Mouse (Mus musculus) adrenal gland, adult 18-20 months (tissue): ENCODE results near the gene Lrp4. TPM values are rescaled to one million over a fixed set of nuclear protein-coding genes. Genes with fewer than 3 reads are reported as not detected.

Experiments used
- DNase-seq, 2 experiments: peaks; one replicate each; pipeline ENCODE4 v3.0.0; 2021 to 2022; ENCODE audit warnings: low spot score in 2 of 2
- total RNA-seq, 2 experiments: library from RNA; stranded (reverse); gene quantifications; 1 replicate in 1 of 2; 2 replicates in 1 of 2; pipeline ENCODE4 v1.2.3; 2021

Lrp4 gene
- total RNA-seq, 2 experiments from 2014 or later = 4.8 TPM

GRCm38 (mm10) chr2:91480805-91481514 lies 23.6 kb downstream of the Lrp4 start:
- peak in 1 of 2 experiments; percentile 38 for DNase-seq

GRCm38 (mm10) chr2:91484698-91485097 lies 27.4 kb downstream of the Lrp4 start:
- no peak for DNase-seq

GRCm38 (mm10) chr2:91485256-91485655 lies 27.9 kb downstream of the Lrp4 start:
- DNase-seq = no peak

- peak in 1 of 2 experiments; percentile 23 for DNase-seq
These were observed 30.0 kb downstream of the Lrp4 start for GRCm38 (mm10) chr2:91487295-91487694.

- no peak for DNase-seq
These were observed 34.8 kb downstream of the Lrp4 start for GRCm38 (mm10) chr2:91492071-91492635.

- no peak for DNase-seq
These were observed 36.7 kb downstream of the Lrp4 start for GRCm38 (mm10) chr2:91493981-91494380.

GRCm38 (mm10) chr2:91498093-91498719 lies 40.9 kb downstream of the Lrp4 start:
- DNase-seq = no peak

- no peak for DNase-seq
These were observed 50.8 kb downstream of the Lrp4 start for GRCm38 (mm10) chr2:91508076-91508475.

- no peak for DNase-seq
These were observed 59.9 kb downstream of the Lrp4 start for GRCm38 (mm10) chr2:91517186-91517585.

GRCm38 (mm10) chr2:91526294-91527146 lies 69.2 kb downstream of the Lrp4 start, which contains the start of gene Ckap5:
TSS of gene Ckap5 (plus strand) at chr2:91526762.
- DNase-seq = peak; percentile 84 to 85

- peak; percentile 11 to 30 for DNase-seq
These were observed 69.8 kb downstream of the Lrp4 start for GRCm38 (mm10) chr2:91527147-91527486.

- peak; percentile 79 to 82 for DNase-seq
These were observed 80.4 kb downstream of the Lrp4 start for GRCm38 (mm10) chr2:91537588-91538205.

Other genes with a start within 250 kb of the Lrp4 start
- 1 to 10 TPM; 8.2 to 8.4 TPM for gene Ddb2, start 220.5 kb upstream of the Lrp4 start, total RNA-seq
- 100 to 1,000 TPM in 1 of 2 experiments, 10 to 100 TPM in 1; 35.7 to 130 TPM for gene Pacsin3, start 201.6 kb upstream of the Lrp4 start, total RNA-seq
- 100 to 1,000 TPM in 1 of 2 experiments, 10 to 100 TPM in 1; 94.6 to 107 TPM for gene Arfgap2, start 192.5 kb upstream of the Lrp4 start, total RNA-seq
- 10 to 100 TPM; 15.0 to 16.4 TPM for gene 1110051M20Rik, start 12.8 kb upstream of the Lrp4 start, total RNA-seq
- 10 to 100 TPM; 32.6 to 35.1 TPM for gene Ckap5, start 69.3 kb downstream of the Lrp4 start, total RNA-seq
- gene F2, start 178.9 kb downstream of the Lrp4 start, total RNA-seq = under 1 TPM in 1 of 2 experiments, not detected in 1; 0.50 TPM
- 10 to 100 TPM; 10.4 to 13.2 TPM for gene Zfp408, start 192.3 kb downstream of the Lrp4 start, total RNA-seq
- gene Arhgap1, start 192.3 kb downstream of the Lrp4 start, total RNA-seq = 10 to 100 TPM; 53.3 to 58.3 TPM